Mouse (Mus musculus) gastrocnemius, postnatal 10 days (tissue): ENCODE data around the gene Epn3. TPM values are rescaled to one million over a fixed set of nuclear protein-coding genes. Genes with fewer than 3 reads are reported as not detected.

Source experiments
- DNase-seq: peaks from one replicate; pipeline ENCODE4 v3.0.0; 2021; ENCODE audit warnings: mixed read lengths
- long read RNA-seq, 2 experiments: library from polyadenylated mRNA; stranded (forward); transcript quantifications; one replicate each; pipeline ENCODE4 v2.0.0; 2021
- total RNA-seq, 2 experiments: library from RNA; stranded (reverse); gene quantifications; 2 replicates each; pipeline ENCODE4 v1.2.3; 2021

Gene Epn3
- total RNA-seq, result under 1 TPM; 0.21 to 0.59 TPM
- long read RNA-seq, experiment 1, partial matches to known transcripts, result 0 of 2 reads
- long read RNA-seq, experiment 1, other reads (novel, unspliced or antisense), result 0 of 2 reads
- long read RNA-seq, experiment 2, partial matches to known transcripts, result 0 of 1 reads
- long read RNA-seq, experiment 2, other reads (novel, unspliced or antisense), result 0 of 1 reads

DNA sequence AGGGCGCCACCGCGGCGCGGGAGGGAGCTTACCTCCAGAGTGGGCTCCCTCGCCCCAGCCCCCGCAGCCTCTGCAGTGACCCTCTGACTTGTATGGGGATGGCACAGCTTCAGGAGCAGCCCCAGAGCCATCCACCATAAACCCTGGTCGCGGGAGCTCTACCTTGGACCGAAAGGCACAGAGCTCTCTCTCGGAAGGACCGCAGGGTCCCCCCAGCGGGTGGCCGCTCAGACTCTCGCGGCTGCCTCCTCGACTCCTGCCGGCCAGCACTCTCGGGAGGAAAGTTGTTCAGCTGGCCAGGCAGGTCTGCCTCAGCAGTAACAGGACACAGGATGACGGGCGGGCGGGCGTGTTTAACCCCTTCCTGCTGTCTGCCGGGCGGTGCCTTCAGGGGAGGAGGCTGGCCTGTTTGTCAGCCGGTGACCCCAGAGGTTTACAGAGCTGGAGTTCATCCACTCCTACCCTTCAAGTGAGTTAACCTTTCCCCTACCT, at the start of gene Epn3:
Gene Epn3, minus strand, starts transcription at position 314 of the 492 bp plus-strand sequence.
- DNase-seq, result peak; percentile 29

DNA sequence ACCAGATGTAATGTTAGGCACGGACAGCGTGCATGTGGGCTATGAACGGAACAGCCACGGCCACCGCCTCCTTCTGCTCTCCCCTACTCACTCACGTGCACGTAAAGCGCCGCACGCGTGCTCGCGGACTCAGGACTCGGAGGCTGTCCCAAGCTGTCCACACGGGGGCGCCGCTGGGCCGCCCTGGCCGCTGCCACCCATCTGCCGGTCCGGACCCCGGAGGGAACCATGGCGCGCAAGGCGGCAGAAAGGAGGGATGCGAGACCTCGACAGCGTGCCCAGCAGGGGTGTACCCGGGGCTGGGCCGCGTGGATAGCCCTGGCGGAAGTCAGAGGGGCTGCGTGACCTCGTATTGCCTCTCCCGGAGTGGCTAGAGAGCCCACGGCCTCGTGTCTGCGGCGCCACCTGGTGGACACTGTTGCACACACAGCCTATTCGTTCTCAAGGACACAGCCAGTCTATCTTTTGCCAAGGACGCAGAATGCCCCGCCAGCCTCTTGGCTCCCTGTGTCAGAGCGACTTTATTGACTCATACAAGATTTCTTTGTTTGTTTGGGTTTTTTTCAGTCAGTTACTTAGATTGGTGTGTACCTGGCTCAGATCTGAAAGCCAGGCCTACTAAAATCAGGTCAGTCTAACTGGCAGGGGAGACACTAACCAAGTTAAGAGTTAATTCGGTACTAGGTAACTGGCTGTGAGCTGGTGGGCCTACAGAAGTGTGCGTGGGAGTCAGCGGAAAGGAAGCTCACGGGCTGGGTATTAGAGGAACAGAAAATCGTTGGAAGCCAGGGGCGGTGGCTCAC, 49.3 kb upstream of the Epn3 start, which contains the start of gene Rsad1:
Gene Rsad1, minus strand, starts transcription at position 368 of the 803 bp plus-strand sequence.
- peak; percentile 97 for DNase-seq

DNA sequence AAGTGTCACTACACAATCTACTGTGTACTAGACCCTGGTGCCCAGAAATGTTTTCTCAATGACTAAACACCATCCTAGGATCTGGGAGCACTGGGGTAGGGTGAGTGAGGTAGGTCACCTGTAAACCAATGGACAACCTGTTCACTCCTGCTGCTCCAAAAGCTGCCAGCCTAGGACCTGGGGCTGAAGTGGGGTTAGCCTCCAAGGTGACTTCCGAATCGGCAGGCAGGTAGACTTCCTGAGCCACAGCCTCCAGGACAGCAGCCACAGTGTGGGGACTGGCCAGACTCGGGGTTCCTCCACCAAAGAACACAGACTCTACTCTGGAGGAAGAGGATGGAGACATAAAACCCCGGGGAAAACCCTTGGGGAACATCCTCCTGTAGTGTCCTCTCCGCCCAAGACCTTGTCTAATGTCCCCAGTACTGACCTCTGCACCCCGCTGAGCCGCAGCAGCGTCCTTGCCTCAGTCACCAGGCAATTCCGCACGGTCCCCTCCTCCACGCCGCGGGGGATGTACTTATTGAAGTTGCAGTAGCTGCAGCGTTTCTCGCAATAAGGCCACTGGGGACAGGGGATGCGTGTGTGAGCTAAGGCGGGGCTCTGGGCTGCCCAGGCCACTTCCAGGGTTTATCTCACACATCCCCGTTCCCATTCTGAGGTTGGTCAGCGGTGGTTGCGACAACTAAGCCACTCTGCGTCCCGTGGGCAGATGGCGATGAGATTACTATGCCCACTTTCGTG, 48.4 kb upstream of the Epn3 start:
- DNase-seq, result peak; percentile 47

DNA sequence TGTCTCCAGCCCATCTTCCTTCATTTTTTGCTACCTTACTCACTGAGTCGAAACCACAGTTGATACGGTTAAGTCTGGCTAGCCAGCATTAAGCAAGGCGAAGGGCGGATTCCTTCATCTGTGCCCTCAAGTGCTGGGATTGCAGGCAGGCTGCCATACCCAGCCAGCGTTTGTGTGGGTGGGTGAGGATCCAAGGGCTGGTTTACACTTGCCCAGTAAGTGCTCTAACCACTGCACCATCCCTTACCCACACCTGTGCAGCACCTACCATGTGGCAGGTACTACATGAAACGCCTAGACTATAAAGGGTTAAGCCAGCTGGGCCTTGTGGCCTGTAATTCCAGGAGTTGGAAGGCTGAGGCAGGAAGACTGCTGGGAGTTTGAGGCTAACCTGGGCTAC, 47.5 kb upstream of the Epn3 start:
- DNase-seq, result no peak

GRCm38 (mm10) chr11:94546381-94546780, 46.6 kb upstream of the Epn3 start:
- DNase-seq, result no peak

GRCm38 (mm10) chr11:94544422-94544821, 44.6 kb upstream of the Epn3 start:
- peak; percentile 32 for DNase-seq

GRCm38 (mm10) chr11:94543932-94544331, 44.2 kb upstream of the Epn3 start:
- peak; percentile 98 for DNase-seq

GRCm38 (mm10) chr11:94543344-94543743, 43.6 kb upstream of the Epn3 start:
- no peak for DNase-seq

DNA sequence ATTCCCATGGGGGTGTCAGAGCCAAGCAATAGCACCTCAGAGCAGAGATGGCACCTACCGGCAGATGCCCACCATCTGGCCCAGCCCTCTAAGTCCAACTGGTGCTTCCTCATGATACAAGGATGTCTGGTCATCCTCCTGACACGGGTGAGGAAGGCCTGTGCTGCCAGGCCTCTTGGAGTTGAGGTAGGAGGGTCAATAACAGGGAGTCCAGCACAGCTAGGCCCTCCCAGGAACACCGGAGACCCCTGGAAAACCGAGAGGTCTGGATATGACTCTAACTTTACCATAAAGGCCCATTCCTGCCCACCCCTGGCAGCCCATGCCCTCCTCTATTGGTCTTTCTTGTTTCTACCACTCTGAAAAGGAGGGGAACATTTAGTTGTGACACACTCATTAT, 42.6 kb upstream of the Epn3 start:
- no peak for DNase-seq

GRCm38 (mm10) chr11:94539761-94540160, 40.0 kb upstream of the Epn3 start:
- DNase-seq, result no peak

DNA sequence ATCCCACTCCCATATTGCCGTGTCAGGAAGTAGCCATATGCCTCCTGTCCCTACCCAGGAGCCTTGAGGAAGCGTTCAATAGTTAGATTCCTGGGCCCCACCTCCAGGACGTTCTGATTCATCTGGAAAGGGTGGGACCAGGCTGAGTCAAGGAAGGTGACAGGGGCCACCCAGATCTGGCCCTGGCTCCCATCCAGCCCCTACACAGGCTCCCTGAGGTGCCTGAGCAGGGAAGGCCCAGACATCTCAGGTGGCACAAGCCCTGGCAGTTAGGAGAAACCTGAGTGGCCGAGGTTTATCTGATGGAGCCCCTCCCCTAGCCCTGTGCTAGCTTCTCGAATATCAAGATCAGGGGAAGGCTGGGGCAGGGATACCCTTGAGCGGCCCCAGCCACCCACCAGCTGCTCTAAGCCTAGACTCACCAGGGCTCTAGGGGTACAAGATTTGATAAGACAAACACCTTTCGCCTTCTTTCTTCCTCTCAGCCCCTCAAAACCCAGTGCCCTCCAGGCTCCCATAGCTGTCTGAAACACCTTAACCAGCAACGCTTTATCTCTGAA, 39.0 kb upstream of the Epn3 start:
- no peak for DNase-seq

GRCm38 (mm10) chr11:94533171-94533570, 33.4 kb upstream of the Epn3 start:
- no peak for DNase-seq

- DNase-seq, result no peak
These were observed 29.1 kb upstream of the Epn3 start for GRCm38 (mm10) chr11:94528879-94529278.

GRCm38 (mm10) chr11:94526171-94526879, 26.6 kb upstream of the Epn3 start:
- DNase-seq, result no peak

DNA sequence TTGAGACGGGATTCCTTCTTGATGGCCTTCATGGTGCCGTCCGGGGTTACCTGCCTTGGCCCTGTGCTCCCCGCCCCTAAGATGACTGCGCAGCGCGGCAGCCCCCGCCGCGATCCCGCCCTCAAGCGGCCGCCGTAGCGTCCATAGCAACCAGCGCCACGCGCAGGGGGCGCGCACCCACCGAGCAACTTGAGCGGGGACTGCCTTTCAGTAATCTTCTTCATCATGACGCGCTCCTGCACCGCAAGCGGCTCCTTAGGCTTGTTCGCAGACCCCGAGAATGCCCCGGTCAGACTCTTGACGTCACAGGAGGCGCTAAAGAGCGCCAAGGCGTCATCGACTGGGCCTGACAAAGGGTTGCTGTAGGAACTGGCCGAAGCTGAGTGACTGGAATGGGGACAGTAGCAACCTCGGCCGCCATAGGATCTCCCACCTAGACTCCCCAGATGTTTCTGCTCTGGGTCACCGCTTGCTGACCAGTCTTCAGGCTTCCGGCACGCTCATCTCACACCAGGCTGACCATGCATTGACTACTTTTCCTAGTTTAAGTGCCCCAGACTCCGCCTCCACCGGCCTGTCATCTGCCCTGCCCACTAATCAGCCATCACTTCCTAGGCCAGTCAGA, 21.6 kb upstream of the Epn3 start, which contains the start of gene Mycbpap:
Gene Mycbpap, minus strand, starts transcription at position 524 of the 625 bp plus-strand sequence.
- no peak for DNase-seq

GRCm38 (mm10) chr11:94513452-94513851, 13.7 kb upstream of the Epn3 start:
- DNase-seq, result no peak

GRCm38 (mm10) chr11:94508976-94509375, 9.2 kb upstream of the Epn3 start:
- DNase-seq, result no peak

DNA sequence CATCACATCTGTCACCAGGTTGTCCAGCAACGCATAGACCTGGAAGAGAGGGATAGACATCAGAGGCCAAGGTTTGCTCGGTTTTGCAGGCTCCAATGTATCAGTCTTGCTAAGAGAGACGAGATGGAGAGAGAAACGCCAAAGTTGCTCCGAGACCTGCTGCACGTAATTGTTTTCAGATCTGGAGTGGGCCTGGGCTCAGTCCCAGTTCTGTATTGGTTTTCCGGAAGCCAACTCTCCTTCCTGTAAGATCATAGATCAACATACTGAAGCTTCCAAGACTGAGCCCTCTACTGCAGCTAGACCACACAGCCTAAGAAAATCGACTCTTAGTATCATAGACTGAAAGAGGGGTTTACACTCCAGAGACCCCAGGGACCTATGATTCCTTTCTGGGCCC, 1.7 kb upstream of the Epn3 start:
- DNase-seq, result no peak

DNA sequence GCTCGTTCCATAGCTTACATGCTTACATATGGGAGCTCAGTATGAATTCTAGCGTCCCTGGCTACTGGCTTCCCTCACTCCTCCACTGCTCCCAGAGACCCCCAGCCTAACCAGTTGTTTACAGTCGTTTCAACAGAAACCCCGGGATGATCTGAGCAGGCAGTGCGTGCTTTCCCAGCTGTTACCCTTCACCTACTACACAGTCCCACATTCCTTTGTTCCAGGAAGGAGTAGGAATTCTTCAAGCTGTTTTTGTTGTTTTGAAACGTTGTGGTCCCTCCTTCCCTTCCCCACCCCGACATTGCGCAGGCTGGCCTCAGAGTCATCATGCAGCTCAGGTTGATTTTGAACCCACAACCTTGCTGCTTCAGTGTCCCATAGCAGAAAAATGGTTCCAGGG, 588 bp upstream of the Epn3 start:
- no peak for DNase-seq

DNA sequence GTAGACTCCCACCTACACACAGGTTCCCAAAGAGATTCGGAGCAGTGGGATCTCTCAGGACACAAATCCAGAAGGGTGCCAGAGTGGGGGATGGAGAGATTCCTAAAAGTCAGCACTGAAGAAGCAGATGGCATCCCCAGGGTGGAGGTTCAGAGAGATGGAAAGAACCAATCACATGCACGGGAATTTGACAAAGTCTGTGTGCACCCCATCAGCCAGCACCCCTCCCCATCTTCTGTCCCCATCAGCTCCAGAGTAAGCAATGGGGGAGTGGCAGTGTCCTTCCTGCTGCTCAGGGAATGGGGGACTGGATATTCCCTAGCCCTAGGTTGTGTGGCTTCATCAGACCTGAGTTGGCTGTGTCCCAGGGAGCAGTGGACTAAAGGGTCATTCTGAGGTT, 739 bp downstream of the Epn3 start:
- DNase-seq, result no peak
